Mouse (Mus musculus) neural tube, embryonic 11.5 days (tissue): Measurements from ENCODE around the gene Eya3. TPM values are rescaled to one million over a fixed set of nuclear protein-coding genes. Genes with fewer than 3 reads are reported as not detected.

Experiments used
- ATAC-seq: fragments of 200-750 bp; cut with Nextera tagmentation; 2 replicates; pipeline ENCODE4 v1.8.0; 2017; ENCODE audit warnings: moderate number of reproducible peaks, mild to moderate bottlenecking, moderate TSS enrichment, moderate library complexity; ENCODE audit not compliant: insufficient read depth, low FRiP score, low TSS enrichment
- DNase-seq: peaks from one replicate; pipeline ENCODE4 v3.0.0-alpha.2; 2015; ENCODE audit warnings: low spot score
- H3K27ac ChIP-seq: fragments of 300-500 bp; sonication (generic); 2 replicates; pipeline ENCODE4 v1.5.1; 2014; ENCODE audit warnings: low read depth, mild to moderate bottlenecking, low read length
- H3K27me3 ChIP-seq: fragments of 300-500 bp; sonication (generic); 2 replicates; pipeline ENCODE4 v1.6.1; 2014; ENCODE audit warnings: mild to moderate bottlenecking, low read length, mixed read lengths; ENCODE audit not compliant: control insufficient read depth, insufficient read depth
- H3K36me3 ChIP-seq: fragments of 300-500 bp; sonication (generic); 2 replicates; pipeline ENCODE4 v1.6.1; 2014; ENCODE audit warnings: mild to moderate bottlenecking, low read length, moderate library complexity, mixed read lengths; ENCODE audit not compliant: control insufficient read depth, insufficient read depth
- H3K4me1 ChIP-seq: fragments of 300-500 bp; sonication (generic); 2 replicates; pipeline ENCODE4 v1.6.1; 2014; ENCODE audit warnings: low read length, mixed read lengths; ENCODE audit not compliant: control insufficient read depth, insufficient read depth
- H3K4me2 ChIP-seq: fragments of 300-500 bp; sonication (generic); 2 replicates; pipeline ENCODE4 v1.6.1; 2014; ENCODE audit warnings: low read depth, mild to moderate bottlenecking, moderate library complexity
- H3K4me3 ChIP-seq: fragments of 300-500 bp; sonication (generic); 2 replicates; pipeline ENCODE4 v1.5.1; 2014; ENCODE audit warnings: low read depth, low read length
- H3K9ac ChIP-seq: fragments of 300-500 bp; sonication (generic); 2 replicates; pipeline ENCODE4 v1.6.1; 2014; ENCODE audit warnings: mild to moderate bottlenecking, low read length
- H3K9me3 ChIP-seq: fragments of 300-500 bp; sonication (generic); 2 replicates; pipeline ENCODE4 v1.6.1; 2016; ENCODE audit warnings: low read length; ENCODE audit not compliant: control insufficient read depth
- WGBS: fragments of 180-500 bp; shearing (Covaris S2); extraction: QIAGEN DNeasy Blood & Tissue Kit; methylation state at CpG from one replicate; pipeline ENCODE4 v1.1.7; 2014; 5-methylcytosine and 5-hydroxymethylcytosine counted together
- polyA plus RNA-seq: library from polyadenylated mRNA; unstranded; fragments of >200 nt; fragmentation: Nextera tagmentation; extraction: Ambion mirVana; gene quantifications from 2 replicates; pipeline ENCODE4 v1.2.1, GENCODE M21; 2014

The Eya3 gene
- polyA plus RNA-seq, 1 experiment from 2014 or later = 28.4 TPM

DNA sequence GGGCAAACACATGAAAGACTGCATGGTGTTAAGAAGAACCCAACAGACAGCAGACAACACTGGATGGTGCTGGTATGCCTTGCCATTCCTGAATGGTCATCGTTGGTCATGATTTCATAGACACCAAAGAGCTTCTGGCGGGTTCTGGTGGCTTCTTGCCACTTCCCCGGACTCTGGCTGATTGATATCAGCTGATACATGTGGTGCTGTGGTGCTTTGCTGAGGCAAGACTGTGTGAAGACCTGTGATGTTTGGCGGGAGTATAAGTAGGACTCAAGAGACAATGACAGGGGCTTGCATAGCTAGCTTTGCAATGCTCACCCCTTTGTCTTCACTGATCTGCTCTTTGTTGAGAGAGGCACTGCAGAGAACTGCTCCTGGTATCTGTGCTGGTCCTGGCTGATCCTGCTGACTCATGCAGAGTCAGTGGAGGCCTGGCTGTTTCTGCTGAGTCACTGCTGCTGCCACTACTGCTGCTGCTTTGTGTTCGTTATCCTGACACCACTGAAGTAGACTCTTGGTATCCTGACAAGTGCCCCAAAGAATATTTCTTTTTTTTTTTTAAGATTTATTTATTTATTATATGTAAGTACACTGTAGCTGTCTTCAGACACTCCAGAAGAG is 14.6 kb upstream of the Eya3 start:
- ATAC-seq (no peak), DNase-seq (peak; percentile 21)
- no peak overlapping the region for H3K9ac ChIP-seq
- no peak overlapping the region for H3K4me2 ChIP-seq
- no peaks in the 10 kb centered on the region for H3K27me3 ChIP-seq
- H3K9me3 ChIP-seq = no peaks in the 10 kb centered on the region
- H3K4me1 ChIP-seq = no peaks in the 10 kb centered on the region
- no peak overlapping the region for H3K27ac ChIP-seq
- no peaks in the 10 kb centered on the region for H3K36me3 ChIP-seq
- WGBS = 88% methylated on average over 5 of the region's 5 CpGs
- H3K4me3 ChIP-seq = no peak overlapping the region

- ATAC-seq (no peak), DNase-seq (peak; percentile 42)
- 23% methylated on average over 2 of the region's 2 CpGs for WGBS
- Histone ChIP-seq H3K9ac (no peak overlapping the region), H3K27ac (no peak overlapping the region), H3K36me3 (no peaks in the 10 kb centered on the region), H3K9me3 (no peaks in the 10 kb centered on the region), H3K4me1 (no peaks in the 10 kb centered on the region), H3K27me3 (no peaks in the 10 kb centered on the region), H3K4me2 (no peak overlapping the region), H3K4me3 (no peak overlapping the region)
Observed at GRCm38 (mm10) chr4:132628830-132629229, 10.0 kb upstream of the Eya3 start.

GRCm38 (mm10) chr4:132635971-132636370 is 2.8 kb upstream of the Eya3 start:
- Histone ChIP-seq H3K9ac (no peak overlapping the region), H3K9me3 (no peaks in the 10 kb centered on the region), H3K4me1 (no peaks in the 10 kb centered on the region), H3K27ac (no peak overlapping the region), H3K4me2 (no peak overlapping the region), H3K4me3 (no peak overlapping the region), H3K27me3 (no peaks in the 10 kb centered on the region), H3K36me3 (no peaks in the 10 kb centered on the region)
- no peak for DNase-seq
- no peak for ATAC-seq
- 87% methylated on average over 2 of the region's 2 CpGs for WGBS

GRCm38 (mm10) chr4:132636554-132636953 is 2.2 kb upstream of the Eya3 start:
- Histone ChIP-seq H3K4me1 (no peaks in the 10 kb centered on the region), H3K4me2 (no peak overlapping the region), H3K9ac (no peak overlapping the region), H3K27me3 (no peaks in the 10 kb centered on the region), H3K9me3 (no peaks in the 10 kb centered on the region), H3K27ac (no peak overlapping the region), H3K36me3 (no peaks in the 10 kb centered on the region), H3K4me3 (no peak overlapping the region)
- no peak for DNase-seq
- WGBS = 62% methylated on average over 4 of the region's 4 CpGs
- no peak for ATAC-seq

DNA sequence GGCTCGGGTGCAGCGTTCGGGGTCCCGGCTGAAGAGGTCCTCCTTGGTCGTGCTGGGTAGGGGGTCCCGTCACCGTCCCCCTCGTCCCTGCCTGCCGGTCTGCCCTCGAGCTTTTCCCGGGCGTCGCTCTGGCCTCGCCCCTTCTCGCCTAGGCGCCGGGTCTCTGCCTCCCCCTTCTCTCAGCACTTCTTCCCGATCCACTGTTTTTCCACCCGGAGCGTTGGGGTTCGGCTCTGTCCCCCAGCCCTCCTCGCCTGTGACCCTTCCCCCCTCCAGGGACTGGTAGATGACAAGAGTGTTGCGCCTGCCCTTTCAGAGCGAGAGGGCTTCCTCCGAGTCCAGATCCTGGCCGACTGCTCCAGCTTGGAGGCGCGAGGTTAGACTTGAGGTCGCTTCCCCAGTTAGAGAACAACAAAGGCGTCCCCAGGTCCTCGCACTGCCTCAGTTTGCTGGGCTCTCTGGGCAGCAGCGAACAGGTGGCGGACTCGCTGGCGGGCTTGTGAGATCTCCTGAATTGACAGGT is 465 bp downstream of the Eya3 start:
- ATAC-seq = no peak; the same call in 1 of the 2 replicates
- peak overlapping the region; percentile 92 for H3K4me3 ChIP-seq
- no peaks in the 10 kb centered on the region for H3K27me3 ChIP-seq
- H3K27ac ChIP-seq = peak overlapping the region; percentile 72; the same call in 1 of the 2 replicates
- no peaks in the 10 kb centered on the region for H3K36me3 ChIP-seq
- peak overlapping the region; percentile 90 for H3K4me2 ChIP-seq
- H3K4me1 ChIP-seq = no peaks in the 10 kb centered on the region
- peak; percentile 38 for DNase-seq
- WGBS = 0% methylated on average over 28 of the region's 35 CpGs
- H3K9ac ChIP-seq = peak overlapping the region; percentile 92
- no peaks in the 10 kb centered on the region for H3K9me3 ChIP-seq

DNA sequence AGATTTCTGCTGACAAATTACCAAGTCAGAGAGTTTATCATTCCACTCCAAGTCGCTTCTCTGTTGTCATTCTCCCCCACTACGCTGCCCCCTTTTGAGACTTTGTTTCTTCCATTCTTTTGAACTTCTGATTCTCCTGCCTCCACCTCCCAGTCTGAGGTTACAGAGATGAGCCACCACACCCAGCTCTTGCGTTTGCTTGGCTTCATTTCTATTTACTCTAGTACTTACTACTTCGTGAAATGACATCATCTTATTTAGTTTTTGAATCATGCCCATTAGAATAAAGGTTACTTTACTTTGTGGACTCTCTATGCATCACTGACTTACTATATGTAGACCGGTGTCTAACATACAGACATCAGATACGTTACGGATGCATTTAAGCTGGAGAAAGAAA is 8.7 kb downstream of the Eya3 start:
- no peak for DNase-seq
- Histone ChIP-seq H3K9ac (no peak overlapping the region), H3K4me3 (no peak overlapping the region), H3K4me1 (no peaks in the 10 kb centered on the region), H3K36me3 (no peaks in the 10 kb centered on the region), H3K27me3 (no peaks in the 10 kb centered on the region), H3K4me2 (no peak overlapping the region), H3K9me3 (no peaks in the 10 kb centered on the region), H3K27ac (no peak overlapping the region)
- 90% methylated on average over 7 of the region's 7 CpGs for WGBS
- no peak for ATAC-seq

- DNase-seq (no peak), ATAC-seq (no peak)
- Histone ChIP-seq H3K36me3 (no peaks in the 10 kb centered on the region), H3K27me3 (no peaks in the 10 kb centered on the region), H3K9me3 (no peaks in the 10 kb centered on the region), H3K4me2 (no peak overlapping the region), H3K4me3 (no peak overlapping the region), H3K4me1 (no peaks in the 10 kb centered on the region), H3K27ac (0 out of 2 replicates have a peak overlapping the region, but pooled peaks have one; percentile 10), H3K9ac (no peak overlapping the region)
- WGBS = 69% methylated on average over 6 of the region's 6 CpGs
Observed at GRCm38 (mm10) chr4:132649271-132649999, 10.6 kb downstream of the Eya3 start.

DNA sequence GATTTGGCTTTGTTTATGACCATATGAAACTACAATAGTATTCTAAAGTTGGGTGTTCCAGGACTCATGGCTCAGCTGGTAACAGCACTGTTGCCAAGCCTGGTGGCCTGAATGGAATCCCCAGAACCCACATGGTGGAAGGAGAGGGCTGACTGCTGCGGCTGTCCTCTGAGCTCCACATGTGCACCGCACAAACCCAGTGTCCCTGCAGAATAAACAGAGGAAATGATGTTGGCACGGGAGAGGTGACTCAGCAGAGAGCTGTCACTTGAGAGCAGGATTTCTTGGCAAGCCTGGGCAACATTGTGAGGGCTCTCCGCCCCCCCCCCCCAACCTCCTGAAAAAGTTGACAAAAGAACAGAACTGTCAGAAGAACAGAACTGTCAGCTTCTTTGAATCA is 14.1 kb downstream of the Eya3 start:
- no peak for ATAC-seq
- 59% methylated on average over 4 of the region's 4 CpGs for WGBS

GRCm38 (mm10) chr4:132653799-132654198 is 15.0 kb downstream of the Eya3 start:
- H3K9ac ChIP-seq = no peak overlapping the region

More for the DNA sequence above, 14.1 kb downstream of the Eya3 start:
- no peaks in the 10 kb centered on the region for H3K36me3 ChIP-seq
- H3K9ac ChIP-seq = no peak overlapping the region
- H3K27me3 ChIP-seq = no peaks in the 10 kb centered on the region
- no peak for DNase-seq
- no peaks in the 10 kb centered on the region for H3K9me3 ChIP-seq
- H3K4me3 ChIP-seq = no peak overlapping the region
- H3K27ac ChIP-seq = no peak overlapping the region
- H3K4me1 ChIP-seq = no peaks in the 10 kb centered on the region
- H3K4me2 ChIP-seq = no peak overlapping the region

More at GRCm38 (mm10) chr4:132653799-132654198, 15.0 kb downstream of the Eya3 start:
- Histone ChIP-seq H3K4me2 (no peak overlapping the region), H3K27ac (no peak overlapping the region), H3K36me3 (no peaks in the 10 kb centered on the region), H3K4me3 (no peak overlapping the region), H3K27me3 (no peaks in the 10 kb centered on the region), H3K9me3 (no peaks in the 10 kb centered on the region), H3K4me1 (no peaks in the 10 kb centered on the region)
- DNase-seq (no peak), ATAC-seq (no peak)
- WGBS = 78% methylated on average over 3 of the region's 3 CpGs
